Mouse (Mus musculus) lung, adult 2 months (tissue): ENCODE results near the gene Rab5c.

Source experiments
- CTCF ChIP-seq: fragments of 200-500 bp; IDR thresholded peaks from 2 replicates; pipeline ENCODE4 v1.5.1; 2011; ENCODE audit warnings: mild to moderate bottlenecking, low read length, control low read depth; ENCODE audit not compliant: insufficient read depth
- POLR2A ChIP-seq: fragments of 200-500 bp; IDR thresholded peaks from 2 replicates; pipeline ENCODE4 v1.6.1; 2011; ENCODE audit warnings: low read depth, mild to moderate bottlenecking, control low read depth, low read length, borderline replicate concordance; ENCODE audit errors: extremely low read depth

GRCm38 (mm10) chr11:100705095-100705747, 32.8 kb downstream of the Rab5c start:
- no peak for TF ChIP-seq CTCF
- TF ChIP-seq POLR2A, result no peak
